Mouse (Mus musculus) C2C12 (cell line): ENCODE data around the gene Frmd5.

Source experiments
- CTCF ChIP-seq: IDR thresholded peaks from one replicate; pipeline ENCODE4 v1.5.1; 2011; ENCODE audit not compliant: control insufficient read depth, insufficient read depth, insufficient read length
- MYOG ChIP-seq: IDR thresholded peaks from one replicate; pipeline ENCODE4 v1.6.1; 2011; ENCODE audit not compliant: control insufficient read depth, insufficient read length; ENCODE audit errors: extremely low read depth
- USF1 ChIP-seq: IDR thresholded peaks from one replicate; pipeline ENCODE4 v1.6.1; 2011; ENCODE audit warnings: low read depth, mild to moderate bottlenecking, control low read depth, moderate library complexity

GRCm38 (mm10) chr2:121806959-121807653 lies at the start of gene Frmd5:
- TF ChIP-seq CTCF (no peak), USF1 (no peak), MYOG (no peak)
